Mouse (Mus musculus) gastrocnemius, postnatal 14 days (tissue): Measurements from ENCODE around the gene Sh3glb2. TPM values are rescaled to one million over a fixed set of nuclear protein-coding genes. Genes with fewer than 3 reads are reported as not detected.

ENCODE experiments used
- DNase-seq: peaks from one replicate; pipeline ENCODE4 v3.0.0; 2021; ENCODE audit warnings: mixed read lengths
- intact Hi-C: fragments of 180-260 bp; cut with DNase I; formaldehyde crosslinking; loops from one replicate; pipeline ENCODE4 v1.15.1; 2025; ENCODE audit warnings: low total_unique reads
- total RNA-seq, 2 experiments: library from RNA; stranded (reverse); gene quantifications; 2 replicates each; pipeline ENCODE4 v1.2.3; 2021

The Sh3glb2 gene
- total RNA-seq, 2 experiments from 2014 or later: 23.2 to 28.1 TPM

- intact Hi-C loops: no loop called here
- DNase-seq: no peak
Observed at GRCm38 (mm10) chr2:30384814-30385213, 25.7 kb upstream of the Sh3glb2 start.

- intact Hi-C loops: no loop called here
- DNase-seq: no peak
Observed at GRCm38 (mm10) chr2:30381377-30381725, 22.2 kb upstream of the Sh3glb2 start.

GRCm38 (mm10) chr2:30380564-30381376 lies 21.6 kb upstream of the Sh3glb2 start:
- no peak for DNase-seq
- intact Hi-C loops: no loop called here

DNA sequence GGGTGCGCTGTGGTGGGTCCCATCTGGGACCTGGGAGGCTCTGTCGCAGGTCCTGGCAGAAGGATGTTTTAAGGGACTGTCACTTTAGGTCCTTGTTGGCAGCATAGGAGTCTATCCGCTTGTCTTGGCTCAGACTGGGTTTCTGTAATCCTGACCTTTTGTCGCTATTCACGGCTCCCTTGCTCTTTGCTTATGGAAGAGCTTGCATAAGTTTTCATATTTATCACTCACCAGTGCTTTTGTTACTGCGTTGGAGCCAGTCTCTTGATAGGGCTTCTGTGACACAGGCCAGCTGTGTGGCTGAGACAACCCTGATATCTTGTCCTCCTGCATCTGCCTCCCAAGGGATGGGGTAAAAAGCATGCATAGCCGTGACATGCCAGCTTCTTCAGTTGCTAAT lies 20.2 kb upstream of the Sh3glb2 start:
- intact Hi-C loops: no loop called here
- no peak for DNase-seq

- DNase-seq: no peak
- intact Hi-C loops: no loop called here
Observed at GRCm38 (mm10) chr2:30377721-30378120, 18.6 kb upstream of the Sh3glb2 start.

- no peak for DNase-seq
- intact Hi-C loops: no loop called here
Observed at GRCm38 (mm10) chr2:30375893-30376292, 16.8 kb upstream of the Sh3glb2 start.

DNA sequence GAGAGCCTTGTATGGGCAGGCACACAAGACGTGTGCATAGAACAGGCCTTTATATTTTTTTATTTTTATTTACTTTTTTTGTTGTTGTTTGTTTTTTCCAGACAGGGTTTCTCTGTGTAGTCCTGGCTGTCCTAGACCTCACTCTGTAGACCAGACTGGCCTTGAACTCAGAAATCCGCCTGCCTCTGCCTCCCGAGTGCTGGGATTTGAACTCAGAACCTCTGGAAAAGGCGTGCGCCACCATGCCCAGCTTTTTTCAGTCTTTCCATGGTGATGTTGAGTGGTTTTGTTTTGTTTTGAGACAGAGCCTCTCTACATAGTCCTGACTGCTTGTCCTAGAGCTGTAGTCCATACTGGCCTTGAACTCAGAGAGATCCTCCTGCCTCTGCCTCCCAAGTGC lies 13.6 kb upstream of the Sh3glb2 start:
- no peak for DNase-seq
- intact Hi-C loops: no loop called here

DNA sequence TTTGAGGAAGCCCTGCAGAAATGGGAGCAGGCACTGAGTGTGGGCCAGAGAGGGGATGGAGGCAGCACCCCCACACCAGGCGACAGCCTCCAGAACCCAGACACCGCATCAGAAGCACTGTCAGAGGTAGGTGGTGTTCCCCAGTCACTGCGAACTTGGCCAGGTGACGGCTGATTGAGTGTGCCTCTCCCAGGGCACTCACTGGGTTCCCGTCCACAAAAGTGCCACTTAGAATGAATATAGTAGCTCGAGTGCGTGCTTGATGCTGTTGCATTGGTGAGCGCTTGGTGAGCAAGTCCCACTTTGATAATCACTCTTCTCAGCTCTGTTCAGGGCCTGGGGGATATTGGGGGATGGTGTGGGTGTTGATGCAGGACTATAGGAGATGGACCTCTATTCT lies 12.4 kb upstream of the Sh3glb2 start:
- DNase-seq: no peak
- intact Hi-C loops: no loop called here

DNA sequence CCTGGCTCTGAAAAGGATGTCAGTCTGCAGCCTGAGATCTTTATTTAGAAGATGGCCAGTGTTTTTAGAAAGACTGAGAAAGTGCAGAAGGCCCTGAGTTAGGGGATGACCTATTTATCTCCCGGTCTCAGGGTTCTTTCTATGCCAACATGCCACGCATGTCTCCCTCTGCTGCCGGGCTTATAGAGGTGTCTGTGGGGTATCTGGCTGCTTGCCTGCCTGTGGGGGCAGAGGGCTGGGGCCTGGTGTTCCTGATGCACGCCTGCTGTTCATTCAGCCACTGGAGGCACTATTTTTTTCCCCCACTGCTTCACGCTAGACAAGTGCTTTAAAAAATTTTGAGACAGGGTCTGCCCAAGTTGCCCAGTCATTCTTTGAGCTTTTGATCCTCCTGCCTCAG lies 7.1 kb upstream of the Sh3glb2 start:
- intact Hi-C loops: no loop called here
- DNase-seq: no peak

DNA sequence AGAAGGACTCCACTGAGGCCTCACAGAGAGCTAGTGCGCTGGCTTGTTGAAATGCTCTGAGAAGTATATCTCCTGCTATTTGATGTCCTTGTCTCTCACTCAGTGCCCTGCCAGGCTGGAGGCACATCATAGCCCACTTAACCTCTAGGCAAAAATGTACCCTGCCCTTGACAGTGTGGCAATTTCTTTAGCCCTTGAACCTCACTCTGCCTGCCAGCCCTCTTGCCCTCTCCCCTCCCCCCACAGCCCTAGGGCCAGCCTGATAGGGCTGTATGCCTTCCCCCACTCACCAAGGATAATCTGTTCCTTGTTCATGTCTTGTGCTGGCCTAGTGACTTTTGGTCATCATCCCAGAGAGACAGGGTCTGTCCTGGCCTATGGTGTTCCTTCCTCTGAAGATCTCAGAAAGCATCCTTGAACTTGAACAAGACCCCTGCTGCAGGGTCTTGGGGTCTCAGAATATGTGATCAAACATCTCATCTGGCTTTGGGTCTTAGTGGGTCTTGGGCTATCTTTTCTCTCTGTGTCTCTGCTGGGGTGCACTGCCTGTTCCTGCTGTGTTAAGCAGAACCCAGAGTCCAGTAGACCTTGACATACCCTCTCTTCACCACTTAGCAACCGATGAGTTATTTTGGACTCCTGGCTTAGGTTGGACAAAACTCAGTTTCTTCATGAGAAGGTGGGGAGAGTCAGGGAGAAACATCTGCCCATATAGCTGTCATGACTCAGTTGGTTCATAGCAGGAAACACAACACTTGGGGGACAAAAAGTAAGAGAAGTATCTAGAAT lies 6.3 kb upstream of the Sh3glb2 start:
- DNase-seq: no peak
- intact Hi-C loops: no loop called here

DNA sequence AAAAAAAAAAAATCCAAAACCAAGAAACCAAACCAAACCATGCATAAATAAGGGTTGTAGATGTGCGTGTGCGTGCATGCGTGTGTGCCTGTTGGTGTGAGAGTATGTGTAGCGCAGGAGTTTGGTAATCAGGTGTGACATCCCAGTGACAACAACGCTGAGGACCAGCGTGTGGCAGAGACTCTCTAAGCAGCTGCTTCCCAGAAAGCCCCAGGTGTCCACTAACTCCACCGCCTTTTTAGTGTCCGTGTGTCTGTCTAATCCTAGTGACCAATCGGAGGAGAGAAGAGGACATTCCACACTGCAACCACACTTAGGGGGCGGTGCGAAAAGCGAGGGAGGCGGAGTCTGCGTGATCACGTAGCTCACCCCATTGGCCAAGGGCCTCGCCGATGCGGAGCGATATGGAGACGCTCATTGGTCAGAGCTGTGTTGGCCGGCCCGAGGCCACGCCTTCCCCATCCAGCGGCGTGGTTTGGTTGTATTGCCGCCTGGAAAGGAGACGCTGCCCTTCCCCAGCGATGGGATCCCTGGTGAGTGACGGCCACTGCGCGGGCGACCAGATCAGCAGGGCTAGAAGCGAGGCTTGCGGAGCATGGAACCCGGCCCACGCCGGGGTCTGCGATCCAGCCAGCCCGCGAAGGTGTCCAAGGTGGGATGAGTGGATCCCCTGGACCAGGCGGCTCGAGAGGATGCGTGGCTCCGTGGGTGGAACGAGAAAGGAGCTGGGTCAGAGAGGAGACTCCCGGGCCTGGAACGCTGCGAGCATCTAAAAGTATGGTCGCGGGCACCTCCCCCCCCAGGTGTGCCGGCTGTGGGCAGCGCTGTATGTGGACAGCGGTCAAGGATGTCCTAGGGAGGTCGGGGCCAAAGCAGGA lies 4.9 kb upstream of the Sh3glb2 start, which contains the start of gene Miga2:
Gene Miga2, plus strand, starts transcription at position 461 of the 878 bp plus-strand sequence.
- intact Hi-C loops: no loop called here
- peak; percentile 99 for DNase-seq

DNA sequence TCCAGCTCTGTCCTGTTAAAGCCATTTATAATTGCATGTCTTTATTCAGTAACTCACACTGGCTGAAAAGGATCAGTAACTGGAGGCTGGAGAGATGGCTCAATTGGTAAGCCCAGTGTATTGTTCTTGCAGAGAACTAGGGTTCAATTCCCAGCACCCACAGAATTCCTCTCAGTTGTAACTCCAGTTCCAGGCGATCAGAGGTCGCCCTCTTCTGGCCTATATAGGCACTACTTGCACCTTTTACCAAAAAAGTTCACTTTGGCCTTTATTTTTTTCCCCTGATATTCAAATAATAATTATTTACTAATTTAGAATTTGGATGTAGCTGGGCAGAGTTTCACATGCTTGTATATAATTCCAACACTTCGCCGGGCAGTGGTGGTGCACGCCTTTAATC lies 3.7 kb upstream of the Sh3glb2 start:
- no peak for DNase-seq
- intact Hi-C loops: no loop called here

- DNase-seq: no peak
- intact Hi-C loops: no loop called here
Observed at GRCm38 (mm10) chr2:30360626-30361025, 1.5 kb upstream of the Sh3glb2 start.

- intact Hi-C loops: no loop called here
- DNase-seq: no peak
Observed at GRCm38 (mm10) chr2:30357552-30358510, 1.3 kb downstream of the Sh3glb2 start.

- no peak for DNase-seq
- intact Hi-C loops: no loop called here
Observed at GRCm38 (mm10) chr2:30356906-30357305, 2.2 kb downstream of the Sh3glb2 start.

GRCm38 (mm10) chr2:30356266-30356665 lies 2.9 kb downstream of the Sh3glb2 start:
- intact Hi-C loops: no loop called here
- DNase-seq: no peak

GRCm38 (mm10) chr2:30355861-30356260 lies 3.3 kb downstream of the Sh3glb2 start:
- no peak for DNase-seq
- intact Hi-C loops: no loop called here

- intact Hi-C loops: no loop called here
- DNase-seq: no peak
Observed at GRCm38 (mm10) chr2:30351149-30351548, 8.0 kb downstream of the Sh3glb2 start.

GRCm38 (mm10) chr2:30349196-30349595 lies 9.9 kb downstream of the Sh3glb2 start:
- intact Hi-C loops: no loop called here

More at GRCm38 (mm10) chr2:30349196-30349595, 9.9 kb downstream of the Sh3glb2 start:
- no peak for DNase-seq
